Mouse (Mus musculus) heart, embryonic 13.5 days (tissue): ENCODE results near the gene Gsx1. TPM values are rescaled to one million over a fixed set of nuclear protein-coding genes. Genes with fewer than 3 reads are reported as not detected.

Experiments
- ATAC-seq: fragments of 200-750 bp; cut with Nextera tagmentation; 2 replicates; pipeline ENCODE4 v1.8.0; 2017; ENCODE audit warnings: moderate TSS enrichment; ENCODE audit not compliant: insufficient number of reproducible peaks, low FRiP score, low TSS enrichment; ENCODE audit errors: extremely low read depth
- H3K27ac ChIP-seq: fragments of 300-500 bp; sonication (generic); replicated peaks from 2 replicates; pipeline ENCODE4 v1.5.1; 2015; ENCODE audit warnings: moderate library complexity, mild to moderate bottlenecking, inconsistent platforms
- H3K27me3 ChIP-seq: fragments of 300-500 bp; sonication (generic); replicated peaks from 2 replicates; pipeline ENCODE4 v1.6.1; 2015; ENCODE audit warnings: mild to moderate bottlenecking, inconsistent platforms
- H3K36me3 ChIP-seq: fragments of 300-500 bp; sonication (generic); 2 replicates; pipeline ENCODE4 v1.6.1; 2015; ENCODE audit warnings: mild to moderate bottlenecking, inconsistent platforms
- H3K4me1 ChIP-seq: fragments of 300-500 bp; sonication (generic); 2 replicates; pipeline ENCODE4 v1.6.1; 2015; ENCODE audit warnings: inconsistent platforms
- H3K4me2 ChIP-seq: fragments of 300-500 bp; sonication (generic); 2 replicates; pipeline ENCODE4 v1.6.1; 2015; ENCODE audit warnings: inconsistent platforms, mild to moderate bottlenecking, moderate library complexity
- H3K4me3 ChIP-seq: fragments of 300-500 bp; sonication (generic); 2 replicates; pipeline ENCODE4 v1.5.1; 2015; ENCODE audit warnings: moderate library complexity, mild to moderate bottlenecking, inconsistent platforms
- H3K9ac ChIP-seq: fragments of 300-500 bp; sonication (generic); 2 replicates; pipeline ENCODE4 v1.6.1; 2015; ENCODE audit warnings: inconsistent platforms, mild to moderate bottlenecking, moderate library complexity
- H3K9me3 ChIP-seq: fragments of 300-500 bp; sonication (generic); 2 replicates; pipeline ENCODE4 v1.6.1; 2016; ENCODE audit warnings: inconsistent platforms
- WGBS: fragments of 180-500 bp; shearing (Covaris S2); methylation state at CpG from one replicate; pipeline ENCODE4 v1.1.7; 2015; ENCODE audit warnings: mixed read lengths; 5-methylcytosine and 5-hydroxymethylcytosine counted together
- polyA plus RNA-seq: library from polyadenylated mRNA; unstranded; fragments of >200 nt; fragmentation: Nextera tagmentation; extraction: Ambion mirVana; gene quantifications from 2 replicates; pipeline ENCODE4 v1.2.1, GENCODE M21; 2015

The Gsx1 gene
- polyA plus RNA-seq, 1 experiment from 2014 or later: not detected

- H3K4me2 ChIP-seq: no peak overlapping the region
- no peak overlapping the region for H3K4me3 ChIP-seq
- peaks cover 24% of the 10 kb centered on the region for H3K27me3 ChIP-seq
- H3K9me3 ChIP-seq: 0 out of 2 replicates have a peak, but pooled peaks cover 4% of the 10 kb centered on the region
- H3K4me1 ChIP-seq: no peaks in the 10 kb centered on the region
- no peak for ATAC-seq
- 89% methylated on average over 20 of the region's 20 CpGs for WGBS
- no peak overlapping the region for H3K9ac ChIP-seq
- no peaks in the 10 kb centered on the region for H3K36me3 ChIP-seq
- H3K27ac ChIP-seq: no peak overlapping the region
Observed at GRCm38 (mm10) chr5:147207852-147208251, 19.4 kb downstream of the Gsx1 start.

- Histone ChIP-seq H3K27me3 (peaks cover 26% of the 10 kb centered on the region), H3K9me3 (0 out of 2 replicates have a peak, but pooled peaks cover 4% of the 10 kb centered on the region), H3K4me2 (no peak overlapping the region), H3K27ac (no peak overlapping the region), H3K36me3 (no peaks in the 10 kb centered on the region), H3K4me3 (no peak overlapping the region), H3K9ac (no peak overlapping the region), H3K4me1 (no peaks in the 10 kb centered on the region)
- no peak for ATAC-seq
- 61% methylated on average over 2 of the region's 2 CpGs for WGBS
Observed at GRCm38 (mm10) chr5:147208471-147208870, 20.0 kb downstream of the Gsx1 start.

- no peak for ATAC-seq
- WGBS: 14% methylated on average over 25 of the region's 25 CpGs
- H3K36me3 ChIP-seq: no peaks in the 10 kb centered on the region
- no peak overlapping the region for H3K4me3 ChIP-seq
- H3K4me2 ChIP-seq: peak overlapping the region; percentile 35
- H3K9me3 ChIP-seq: no peaks in the 10 kb centered on the region
- no peak overlapping the region for H3K27ac ChIP-seq
- peaks cover 81% of the 10 kb centered on the region for H3K27me3 ChIP-seq
- peak overlapping the region; percentile 47; the same call in 1 of the 2 replicates for H3K9ac ChIP-seq
- no peaks in the 10 kb centered on the region for H3K4me1 ChIP-seq
Observed at GRCm38 (mm10) chr5:147227354-147228112, 39.0 kb downstream of the Gsx1 start.

GRCm38 (mm10) chr5:147235406-147236309 lies 47.2 kb downstream of the Gsx1 start:
- WGBS: 59% methylated on average over 21 of the region's 21 CpGs
- Histone ChIP-seq H3K27me3 (peaks cover 33% of the 10 kb centered on the region; the same call in 1 of the 2 replicates), H3K4me1 (no peaks in the 10 kb centered on the region), H3K36me3 (no peaks in the 10 kb centered on the region), H3K9me3 (no peaks in the 10 kb centered on the region), H3K9ac (no peak overlapping the region), H3K4me3 (no peak overlapping the region), H3K27ac (no peak overlapping the region), H3K4me2 (no peak overlapping the region)
- ATAC-seq: no peak

Other genes starting within 250 kb of the Gsx1 start
- gene Gtf3a, start 240.0 kb upstream of the Gsx1 start, polyA plus RNA-seq: 79.2 and 84.9 TPM in 2 replicates
- gene Mtif3, start 224.9 kb upstream of the Gsx1 start, polyA plus RNA-seq: 20.5 and 22.7 TPM in 2 replicates
- gene Lnx2, start 112.1 kb upstream of the Gsx1 start, polyA plus RNA-seq: 10.3 and 10.8 TPM in 2 replicates
- gene Polr1d, start 111.6 kb upstream of the Gsx1 start, polyA plus RNA-seq: 90.1 and 98.2 TPM in 2 replicates
- gene Pdx1, start 81.3 kb downstream of the Gsx1 start, polyA plus RNA-seq: not detected in 2 replicates
- gene Cdx2, start 118.6 kb downstream of the Gsx1 start, polyA plus RNA-seq: not detected in 2 replicates
- gene Urad, start 133.7 kb downstream of the Gsx1 start, polyA plus RNA-seq: not detected in 2 replicates
- 0.04 and 0.08 TPM in 2 replicates for gene Flt3, start 211.8 kb downstream of the Gsx1 start, polyA plus RNA-seq
- gene Pan3, start 241.5 kb downstream of the Gsx1 start, polyA plus RNA-seq: 41.6 and 44.3 TPM in 2 replicates